Mouse (Mus musculus): ENCODE measurements at regions not wholly inside any gene's neighbourhood (a gene's known extent, or its start where the extent isn't known, plus 50 kb on each side); places are given as distances from the start of the nearest gene placed in this dataset.

DNA sequence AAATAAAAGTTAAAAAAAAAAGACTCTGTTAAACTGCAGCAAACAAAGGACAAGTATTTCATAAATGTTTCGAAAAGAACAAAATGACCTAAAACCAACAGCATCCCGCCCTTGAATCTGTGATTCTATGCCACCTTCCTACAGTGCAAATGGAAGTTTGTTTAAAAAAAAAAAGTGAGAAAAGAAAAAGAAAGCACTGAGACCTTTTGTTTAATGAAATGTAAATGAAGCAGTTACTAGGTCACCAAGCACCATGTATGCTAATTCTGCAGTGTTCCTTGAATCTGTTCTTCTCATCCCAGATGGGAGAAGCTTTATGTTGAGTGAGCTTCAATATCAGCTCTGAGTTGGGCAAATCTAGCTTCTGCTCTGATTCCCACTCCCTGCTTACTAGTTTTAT is 64.8 kb downstream of the Dnajb9 start:
- 93% methylated on average over 2 of the region's 2 CpGs for WGBS
- no peaks in the 10 kb centered on the region for H3K36me3 ChIP-seq (replicated peaks)
- no peaks in the 10 kb centered on the region for H3K4me1 ChIP-seq
- no peak overlapping the region for H3K4me2 ChIP-seq
- no peak overlapping the region for H3K27ac ChIP-seq
- ATAC-seq (replicated peaks), result no peak
- no peak overlapping the region for H3K9ac ChIP-seq
- H3K27me3 ChIP-seq (replicated peaks), result no peaks in the 10 kb centered on the region
- H3K4me3 ChIP-seq, result no peak overlapping the region
- no peaks in the 10 kb centered on the region for H3K9me3 ChIP-seq

GRCm38 (mm10) chr12:44139026-44139425 is 71.1 kb downstream of the Dnajb9 start:
- H3K27ac ChIP-seq, result no peak overlapping the region
- H3K36me3 ChIP-seq (replicated peaks), result no peaks in the 10 kb centered on the region
- H3K4me2 ChIP-seq, result no peak overlapping the region
- H3K9me3 ChIP-seq, result no peaks in the 10 kb centered on the region
- no peaks in the 10 kb centered on the region for H3K27me3 ChIP-seq (replicated peaks)
- H3K4me3 ChIP-seq, result no peak overlapping the region
- WGBS, result 98% methylated on average over 1 of the region's 1 CpGs
- H3K9ac ChIP-seq, result no peak overlapping the region
- no peaks in the 10 kb centered on the region for H3K4me1 ChIP-seq
- ATAC-seq (replicated peaks), result no peak

DNA sequence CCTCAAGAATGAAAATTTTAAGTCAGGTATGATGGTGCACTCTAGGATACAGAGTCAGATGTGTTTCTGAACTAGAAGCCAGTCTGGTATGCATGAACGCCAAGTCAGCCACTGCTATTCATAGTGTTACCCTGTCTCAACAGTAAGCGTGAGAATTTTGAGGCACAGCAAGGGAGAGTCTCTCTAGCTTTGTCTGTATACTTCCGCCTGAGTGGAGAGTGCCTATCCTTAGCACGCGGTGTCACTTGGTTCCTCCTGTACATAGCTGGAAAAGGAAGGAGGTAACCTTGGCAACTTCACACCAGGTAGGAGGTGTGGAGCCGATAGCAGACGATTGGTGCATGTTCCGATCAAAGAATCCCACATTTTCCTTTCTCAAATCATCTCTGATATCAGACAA is 81.3 kb downstream of the Dnajb9 start:
- Histone ChIP-seq H3K4me2 (no peak overlapping the region), H3K4me1 (no peaks in the 10 kb centered on the region), H3K9me3 (no peaks in the 10 kb centered on the region), H3K9ac (no peak overlapping the region), H3K27me3 (replicated peaks) (no peaks in the 10 kb centered on the region), H3K27ac (no peak overlapping the region), H3K36me3 (replicated peaks) (no peaks in the 10 kb centered on the region), H3K4me3 (no peak overlapping the region)
- 85% methylated on average over 8 of the region's 8 CpGs for WGBS
- ATAC-seq (replicated peaks), result no peak

- H3K9ac ChIP-seq, result no peak overlapping the region
- ATAC-seq (replicated peaks), result 0 out of 2 replicates have a peak, but pooled peaks have one; percentile 54
- H3K27ac ChIP-seq, result no peak overlapping the region
- no peak overlapping the region for H3K4me3 ChIP-seq
- H3K36me3 ChIP-seq (replicated peaks), result no peaks in the 10 kb centered on the region
- H3K9me3 ChIP-seq, result no peaks in the 10 kb centered on the region
- H3K4me1 ChIP-seq, result no peaks in the 10 kb centered on the region
- no peaks in the 10 kb centered on the region for H3K27me3 ChIP-seq (replicated peaks)
- H3K4me2 ChIP-seq, result no peak overlapping the region
- WGBS, result 39% methylated on average over 2 of the region's 2 CpGs
Observed at GRCm38 (mm10) chr12:44105085-44105484, 105.0 kb downstream of the Dnajb9 start.

DNA sequence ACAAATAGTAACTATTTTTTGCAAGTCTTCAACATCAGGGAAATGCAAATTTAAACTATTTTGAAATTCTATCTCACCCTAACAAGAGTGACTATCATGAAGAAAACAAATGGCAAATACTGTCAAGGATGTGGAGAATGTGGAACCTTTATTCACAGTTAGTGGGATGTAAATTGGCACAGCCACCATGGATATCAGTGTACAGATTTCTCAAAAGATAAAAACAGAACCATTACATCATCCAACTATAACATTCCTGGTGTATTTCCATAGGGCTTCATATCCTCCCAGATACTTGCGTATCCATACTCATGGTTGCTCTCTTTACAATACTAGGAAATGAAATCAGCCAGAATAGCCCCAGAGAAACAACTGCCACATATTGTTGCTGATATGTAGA is 110.9 kb downstream of the Dnajb9 start:
- WGBS, result 100% methylated on average over 1 of the region's 1 CpGs
- Histone ChIP-seq H3K36me3 (replicated peaks) (no peaks in the 10 kb centered on the region), H3K9me3 (no peaks in the 10 kb centered on the region), H3K4me1 (no peaks in the 10 kb centered on the region), H3K4me2 (no peak overlapping the region), H3K27ac (no peak overlapping the region), H3K9ac (no peak overlapping the region), H3K27me3 (replicated peaks) (no peaks in the 10 kb centered on the region), H3K4me3 (no peak overlapping the region)
- no peak for ATAC-seq (replicated peaks)

DNA sequence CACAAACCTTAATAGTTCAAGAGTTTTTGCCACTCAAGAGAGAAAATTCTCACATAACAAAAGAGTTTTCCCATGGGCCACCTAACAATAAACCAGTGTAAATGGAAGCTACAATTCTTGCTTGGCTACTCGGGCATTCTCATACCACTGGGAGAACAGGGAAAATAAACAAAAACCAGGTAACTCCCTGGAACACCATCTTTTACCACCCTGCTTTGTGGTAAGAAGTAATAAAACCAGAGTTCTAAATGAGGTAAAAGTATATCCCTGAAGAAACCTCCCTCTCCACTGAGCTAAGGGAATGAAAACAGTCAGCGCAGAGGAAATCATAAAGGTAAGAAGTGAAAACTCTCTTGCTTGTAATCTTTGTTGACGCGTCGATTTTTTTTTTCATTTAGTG is 138.4 kb downstream of the Dnajb9 start:
- Histone ChIP-seq H3K27ac (no peak overlapping the region), H3K27me3 (replicated peaks) (no peaks in the 10 kb centered on the region), H3K36me3 (replicated peaks) (no peaks in the 10 kb centered on the region), H3K4me1 (no peaks in the 10 kb centered on the region), H3K9ac (no peak overlapping the region), H3K9me3 (no peaks in the 10 kb centered on the region), H3K4me3 (no peak overlapping the region), H3K4me2 (no peak overlapping the region)
- WGBS, result 89% methylated on average over 5 of the region's 5 CpGs
- ATAC-seq (replicated peaks), result no peak

DNA sequence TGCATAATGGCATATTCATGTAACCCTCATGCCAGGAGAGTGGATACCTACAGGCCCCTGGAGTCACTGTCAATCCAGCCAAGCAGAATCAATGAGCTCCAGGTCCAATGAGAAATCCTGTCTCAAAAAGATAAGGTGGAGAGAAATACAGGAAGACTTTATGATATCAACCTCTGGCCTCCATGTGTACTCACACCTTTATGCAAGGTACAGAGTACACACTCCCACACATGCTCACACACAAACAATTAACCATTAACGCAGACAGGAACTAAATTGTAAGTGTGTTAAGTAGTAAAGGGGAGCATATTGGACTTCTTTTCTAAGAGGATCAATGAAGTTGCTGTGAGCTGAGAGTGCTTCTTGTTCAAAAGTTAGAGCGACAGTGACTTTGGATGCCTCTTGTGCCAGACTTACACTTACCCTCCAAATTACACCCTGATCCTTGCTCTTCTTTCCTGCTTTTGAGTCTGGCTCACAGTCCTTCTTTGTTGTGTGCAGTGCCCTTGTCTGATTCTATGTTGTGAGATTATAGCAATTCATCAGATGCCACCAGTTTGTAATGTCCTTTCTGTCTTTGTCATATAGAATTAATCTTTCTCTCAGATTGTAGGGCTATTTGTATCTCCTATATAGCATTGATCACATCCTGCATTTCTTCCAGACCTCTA is 153.5 kb downstream of the Dnajb9 start:
- 94% methylated on average over 2 of the region's 2 CpGs for WGBS

GRCm38 (mm10) chr12:44045806-44046205 is 164.3 kb downstream of the Dnajb9 start:
- no peaks in the 10 kb centered on the region; the same call in 1 of the 2 replicates for H3K4me1 ChIP-seq
- no peaks in the 10 kb centered on the region for H3K36me3 ChIP-seq (replicated peaks)
- no peaks in the 10 kb centered on the region for H3K27me3 ChIP-seq (replicated peaks)
- H3K4me3 ChIP-seq, result no peak overlapping the region
- no peak for ATAC-seq (replicated peaks)
- no peak overlapping the region for H3K4me2 ChIP-seq
- no peaks in the 10 kb centered on the region for H3K9me3 ChIP-seq
- H3K27ac ChIP-seq, result no peak overlapping the region
- WGBS, result 78% methylated on average over 2 of the region's 2 CpGs
- H3K9ac ChIP-seq, result no peak overlapping the region

More for the DNA sequence above, 153.5 kb downstream of the Dnajb9 start:
- H3K4me1 ChIP-seq, result no peaks in the 10 kb centered on the region
- no peak overlapping the region for H3K9ac ChIP-seq
- H3K4me3 ChIP-seq, result no peak overlapping the region
- no peak for ATAC-seq (replicated peaks)
- no peaks in the 10 kb centered on the region for H3K36me3 ChIP-seq (replicated peaks)
- no peaks in the 10 kb centered on the region for H3K9me3 ChIP-seq
- no peaks in the 10 kb centered on the region for H3K27me3 ChIP-seq (replicated peaks)
- no peak overlapping the region for H3K27ac ChIP-seq
- no peak overlapping the region for H3K4me2 ChIP-seq

GRCm38 (mm10) chr12:44044388-44045105 is 165.6 kb downstream of the Dnajb9 start:
- ATAC-seq (replicated peaks), result peak; percentile 94
- WGBS, result 52% methylated on average over 14 of the region's 14 CpGs
- Histone ChIP-seq H3K9me3 (no peaks in the 10 kb centered on the region), H3K27me3 (replicated peaks) (no peaks in the 10 kb centered on the region), H3K4me2 (no peak overlapping the region), H3K4me3 (no peak overlapping the region), H3K4me1 (no peaks in the 10 kb centered on the region; the same call in 1 of the 2 replicates), H3K27ac (peak overlapping the region; percentile 28; the same call in 1 of the 2 replicates), H3K9ac (no peak overlapping the region), H3K36me3 (replicated peaks) (no peaks in the 10 kb centered on the region)

DNA sequence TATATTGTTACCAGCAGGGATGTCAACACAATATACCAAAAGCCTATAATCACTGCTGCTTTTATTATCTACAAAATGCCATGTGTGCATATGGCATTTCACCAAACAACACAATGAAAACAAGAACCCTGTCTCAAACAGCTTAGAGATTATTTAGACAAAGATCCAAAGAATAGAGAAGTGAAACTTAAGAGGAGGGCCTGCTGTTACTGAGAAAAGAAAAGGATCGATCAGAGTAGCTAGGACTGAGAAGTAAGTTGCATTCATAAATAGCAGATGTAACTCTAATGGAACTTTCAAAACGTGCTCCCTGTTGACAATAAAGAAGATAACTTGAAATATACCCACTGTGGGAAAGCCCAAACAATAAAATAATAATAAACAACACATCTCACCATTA is 203.3 kb downstream of the Dnajb9 start:
- Histone ChIP-seq H3K27me3 (replicated peaks) (no peaks in the 10 kb centered on the region), H3K4me2 (no peak overlapping the region), H3K9me3 (no peaks in the 10 kb centered on the region), H3K36me3 (replicated peaks) (no peaks in the 10 kb centered on the region), H3K4me3 (no peak overlapping the region), H3K4me1 (no peaks in the 10 kb centered on the region), H3K27ac (no peak overlapping the region), H3K9ac (no peak overlapping the region)
- 64% methylated on average over 2 of the region's 2 CpGs for WGBS
- no peak for ATAC-seq (replicated peaks)

DNA sequence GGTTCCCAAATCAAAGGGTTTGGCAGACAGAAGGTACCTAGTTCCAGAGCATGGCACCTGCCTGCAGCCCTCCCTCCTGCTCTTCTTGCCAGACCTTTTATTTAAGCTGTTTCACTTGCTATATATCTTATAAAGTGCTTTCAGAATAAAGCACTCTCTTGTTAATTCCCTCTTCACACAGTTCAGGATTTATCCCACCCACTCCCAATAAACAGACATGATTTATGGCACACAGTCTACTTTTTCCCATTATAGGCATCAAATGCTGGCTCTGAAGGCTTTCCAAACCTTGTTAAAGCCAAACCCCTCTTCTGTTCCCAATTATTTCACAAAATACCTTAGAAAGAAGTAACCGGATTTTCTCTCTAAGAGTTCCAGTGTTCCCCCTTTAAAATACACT is 226.6 kb downstream of the Dnajb9 start:
- H3K27ac ChIP-seq, result no peak overlapping the region
- no peaks in the 10 kb centered on the region for H3K27me3 ChIP-seq (replicated peaks)
- ATAC-seq (replicated peaks), result no peak
- no peaks in the 10 kb centered on the region for H3K4me1 ChIP-seq
- H3K36me3 ChIP-seq (replicated peaks), result no peaks in the 10 kb centered on the region
- 92% methylated on average over 1 of the region's 1 CpGs for WGBS
- no peak overlapping the region for H3K9ac ChIP-seq
- H3K4me2 ChIP-seq, result no peak overlapping the region
- no peak overlapping the region for H3K4me3 ChIP-seq
- no peaks in the 10 kb centered on the region for H3K9me3 ChIP-seq

DNA sequence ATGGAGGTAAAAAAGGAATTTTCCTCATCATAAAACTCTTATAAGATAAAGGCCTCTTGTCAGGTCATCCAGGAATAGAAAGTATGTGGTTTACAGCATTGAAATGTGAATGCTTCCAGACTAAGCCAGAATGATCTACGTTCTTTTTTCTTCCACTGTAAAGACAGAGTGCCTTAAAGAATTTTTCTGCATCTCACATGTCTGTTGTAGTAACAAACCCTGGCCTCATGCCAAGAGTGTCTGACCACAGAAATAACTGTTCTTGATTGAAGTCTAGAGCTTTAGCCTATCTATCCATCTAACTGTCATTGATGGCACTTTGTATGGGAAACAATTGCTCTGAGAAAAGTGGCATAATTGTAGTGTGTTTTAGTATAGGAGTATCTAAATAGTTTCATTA is 246.2 kb downstream of the Dnajb9 start:
- H3K4me1 ChIP-seq, result no peaks in the 10 kb centered on the region
- 58% methylated on average over 1 of the region's 1 CpGs for WGBS
- no peaks in the 10 kb centered on the region for H3K36me3 ChIP-seq (replicated peaks)
- H3K27me3 ChIP-seq (replicated peaks), result no peaks in the 10 kb centered on the region
- no peak overlapping the region for H3K27ac ChIP-seq
- no peak overlapping the region for H3K9ac ChIP-seq
- no peaks in the 10 kb centered on the region for H3K9me3 ChIP-seq
- H3K4me2 ChIP-seq, result no peak overlapping the region
- no peak overlapping the region for H3K4me3 ChIP-seq
- no peak for ATAC-seq (replicated peaks)

- H3K4me1 ChIP-seq, result no peaks in the 10 kb centered on the region
- H3K27me3 ChIP-seq (replicated peaks), result no peaks in the 10 kb centered on the region
- no peak overlapping the region for H3K27ac ChIP-seq
- H3K9ac ChIP-seq, result no peak overlapping the region
- ATAC-seq (replicated peaks), result no peak
- H3K4me3 ChIP-seq, result no peak overlapping the region
- WGBS, result 68% methylated on average over 6 of the region's 6 CpGs
- no peaks in the 10 kb centered on the region for H3K9me3 ChIP-seq
- no peak overlapping the region for H3K4me2 ChIP-seq
- H3K36me3 ChIP-seq (replicated peaks), result no peaks in the 10 kb centered on the region
Observed at GRCm38 (mm10) chr12:43962551-43963120, 247.5 kb downstream of the Dnajb9 start.
